Mouse (Mus musculus) left cerebral cortex, adult 8-10 months (tissue): ENCODE measurements around the gene Kctd18. TPM values are rescaled to one million over a fixed set of nuclear protein-coding genes. Genes with fewer than 3 reads are reported as not detected.

Experiments
- DNase-seq, 2 experiments: peaks; one replicate each; pipeline ENCODE4 v3.0.0; 2022; ENCODE audit warnings: low spot score in 2 of 2
- total RNA-seq, 4 experiments: library from RNA; stranded (reverse); gene quantifications; 2 replicates each; pipeline ENCODE4 v1.2.4; 2022

The Kctd18 gene
- total RNA-seq, 4 experiments from 2014 or later: 17.6 to 20.3 (median 19.8) TPM

GRCm38 (mm10) chr1:57991277-57991676, 27.5 kb downstream of the Kctd18 start:
- DNase-seq: no peak

DNA sequence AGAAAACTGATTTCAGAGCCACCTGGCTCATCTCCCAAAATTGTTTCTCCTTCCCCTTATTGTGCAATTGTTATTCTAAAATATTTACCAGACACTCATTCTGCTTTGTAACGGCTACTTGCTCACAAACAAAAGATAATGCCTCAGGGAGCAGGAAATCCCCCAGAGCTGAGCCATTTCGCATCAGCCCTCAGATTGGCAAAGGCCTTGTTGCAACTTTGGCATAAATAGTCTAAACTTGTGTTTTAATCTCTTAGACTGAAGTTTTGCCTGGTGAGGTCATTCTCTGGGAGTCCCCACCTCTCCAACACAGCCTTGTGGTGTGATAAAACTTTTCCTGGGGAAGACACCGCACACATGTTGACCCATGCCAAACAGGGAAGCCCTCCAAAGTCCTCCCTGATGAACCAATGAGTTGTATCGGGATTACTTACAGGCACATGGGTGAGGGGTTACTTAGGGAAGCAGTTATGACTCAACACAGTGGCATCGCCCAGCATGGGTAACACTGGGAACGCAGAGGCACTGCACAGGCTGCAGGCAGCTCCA, 29.6 kb downstream of the Kctd18 start:
- DNase-seq: no peak

DNA sequence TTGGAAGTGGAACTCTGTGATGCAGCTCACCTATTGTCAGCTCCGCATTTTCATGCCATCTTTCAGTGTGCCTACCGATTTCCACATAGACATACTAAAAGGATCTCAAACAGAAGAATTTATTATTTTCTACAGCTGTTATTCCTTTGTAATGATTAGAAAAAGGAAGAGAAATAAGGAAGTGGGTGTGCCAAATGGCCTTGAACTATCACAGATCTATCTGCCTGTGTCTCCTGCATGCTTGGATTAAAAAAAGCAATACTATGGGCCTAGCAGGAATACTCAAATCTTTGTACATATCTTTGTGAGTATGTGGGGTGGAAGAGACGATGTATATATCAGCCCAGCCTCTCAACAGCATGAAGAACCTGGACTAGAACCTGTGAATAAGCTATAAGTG, 41.9 kb downstream of the Kctd18 start:
- no peak for DNase-seq

- DNase-seq: no peak
These were observed 47.2 kb downstream of the Kctd18 start for GRCm38 (mm10) chr1:57971588-57971987.

- DNase-seq: peak; percentile 92 to 95
These were observed 49.2 kb downstream of the Kctd18 start for GRCm38 (mm10) chr1:57969327-57970271.

DNA sequence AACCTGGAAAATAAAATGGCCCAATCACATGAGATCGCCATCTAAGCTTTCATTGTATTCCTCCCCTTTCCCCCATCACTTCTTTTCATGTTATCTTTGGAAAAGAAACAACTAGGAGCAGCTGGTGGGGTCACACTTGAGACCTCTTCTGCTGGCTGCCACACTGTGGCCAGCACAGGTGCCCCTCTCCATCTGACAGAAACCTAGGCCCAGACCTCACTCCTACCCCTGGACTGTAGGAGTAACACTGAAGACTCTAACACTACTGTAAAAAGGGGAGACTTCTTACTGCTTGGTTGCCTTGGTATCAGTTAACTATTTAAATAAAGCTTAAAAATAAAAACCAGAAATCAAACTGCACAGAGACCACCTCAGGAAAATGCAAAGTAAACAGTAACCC, 63.0 kb downstream of the Kctd18 start:
- DNase-seq: no peak

DNA sequence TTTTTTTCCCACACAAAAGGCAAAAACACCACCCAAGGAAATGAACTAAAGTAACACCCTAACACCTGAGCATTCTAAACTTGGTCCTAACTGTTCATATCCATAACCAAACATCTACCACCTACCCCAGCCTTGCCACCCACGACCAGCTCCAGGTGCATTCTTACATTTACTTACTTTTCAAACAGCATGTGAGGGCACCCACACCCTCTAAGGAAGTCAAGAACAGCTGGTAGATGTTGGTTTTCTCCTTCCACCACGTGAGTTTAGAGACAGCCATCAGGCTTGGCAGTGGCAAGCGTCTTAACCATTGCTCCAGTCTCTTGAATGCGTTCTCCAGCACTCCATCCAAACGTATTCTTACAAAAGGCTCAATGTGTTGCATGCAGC, 64.4 kb downstream of the Kctd18 start:
- no peak for DNase-seq

DNA sequence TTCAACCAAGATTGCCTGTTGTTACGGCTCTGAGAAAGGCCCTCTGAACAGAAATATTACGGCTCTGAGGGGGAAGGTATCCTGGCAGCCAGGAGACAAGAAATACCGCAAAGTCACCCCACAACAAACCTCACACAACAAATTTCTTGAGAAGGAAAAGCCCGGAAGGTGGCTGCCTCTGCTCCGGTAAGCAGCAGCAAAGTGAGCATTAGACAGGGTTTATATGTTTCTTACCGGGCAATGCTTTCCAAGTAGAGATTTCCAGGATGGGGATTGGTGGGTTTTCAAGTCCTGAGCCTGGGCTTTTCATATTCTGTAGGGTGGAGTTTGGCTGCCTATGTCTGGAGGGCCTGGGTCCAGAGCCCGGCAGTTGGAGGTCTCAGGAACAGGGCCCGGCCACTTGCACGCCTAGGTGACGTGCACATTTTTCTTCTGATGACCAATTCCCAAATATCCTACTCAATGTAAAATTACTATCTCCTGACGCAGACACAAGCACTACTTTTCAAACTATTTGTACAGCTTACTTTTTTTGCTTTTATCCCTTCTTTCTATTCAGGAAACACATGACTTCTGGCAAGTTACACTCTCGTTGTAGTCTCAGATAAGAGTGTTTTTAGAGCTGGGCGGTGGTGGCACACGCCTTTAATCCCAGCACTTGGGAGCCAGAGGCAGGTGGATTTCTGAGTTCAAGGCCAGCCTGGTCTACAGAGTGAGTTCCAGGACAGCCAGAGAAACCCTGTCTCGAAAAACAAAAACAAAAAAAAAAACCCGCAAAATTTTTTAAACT, 65.0 kb downstream of the Kctd18 start:
- DNase-seq: no peak

DNA sequence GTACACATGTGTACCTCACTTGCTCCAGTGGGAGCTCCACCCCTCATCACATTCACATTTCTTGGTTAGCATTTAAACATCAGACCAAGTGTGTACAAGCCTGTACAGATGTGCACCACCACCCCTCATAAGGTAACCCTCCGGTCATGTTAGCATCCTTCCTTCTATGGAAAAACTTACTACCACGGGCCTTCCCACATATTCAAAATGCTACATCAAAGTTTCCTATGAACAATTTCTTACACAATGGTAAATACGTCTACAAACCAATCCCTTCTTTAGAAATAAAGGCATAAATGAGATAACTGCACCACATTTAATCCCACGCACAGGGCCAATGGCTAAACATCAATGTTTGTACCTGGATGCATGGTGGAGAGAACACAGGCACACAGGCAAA, 66.2 kb downstream of the Kctd18 start:
- no peak for DNase-seq

- DNase-seq: no peak
These were observed 69.0 kb downstream of the Kctd18 start for GRCm38 (mm10) chr1:57949716-57950115.

DNA sequence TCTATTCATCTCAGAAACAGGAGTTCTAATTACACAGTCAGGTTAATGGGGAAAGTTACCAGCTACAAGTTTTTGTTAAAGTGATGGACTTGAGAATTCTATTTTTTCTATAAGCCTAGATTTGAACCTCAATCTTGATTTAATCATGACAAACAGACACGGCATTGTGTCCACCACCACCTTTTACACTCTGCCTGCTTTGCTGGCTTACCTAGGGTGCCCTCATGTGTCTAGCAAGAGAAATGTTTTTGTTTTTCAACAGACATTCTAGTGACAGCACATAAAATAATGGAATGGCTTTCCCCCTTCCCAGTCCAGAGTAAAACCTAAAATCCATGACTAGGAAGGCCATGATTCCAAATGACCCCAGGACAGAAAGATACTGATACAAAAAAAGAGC, 69.6 kb downstream of the Kctd18 start:
- DNase-seq: no peak

DNA sequence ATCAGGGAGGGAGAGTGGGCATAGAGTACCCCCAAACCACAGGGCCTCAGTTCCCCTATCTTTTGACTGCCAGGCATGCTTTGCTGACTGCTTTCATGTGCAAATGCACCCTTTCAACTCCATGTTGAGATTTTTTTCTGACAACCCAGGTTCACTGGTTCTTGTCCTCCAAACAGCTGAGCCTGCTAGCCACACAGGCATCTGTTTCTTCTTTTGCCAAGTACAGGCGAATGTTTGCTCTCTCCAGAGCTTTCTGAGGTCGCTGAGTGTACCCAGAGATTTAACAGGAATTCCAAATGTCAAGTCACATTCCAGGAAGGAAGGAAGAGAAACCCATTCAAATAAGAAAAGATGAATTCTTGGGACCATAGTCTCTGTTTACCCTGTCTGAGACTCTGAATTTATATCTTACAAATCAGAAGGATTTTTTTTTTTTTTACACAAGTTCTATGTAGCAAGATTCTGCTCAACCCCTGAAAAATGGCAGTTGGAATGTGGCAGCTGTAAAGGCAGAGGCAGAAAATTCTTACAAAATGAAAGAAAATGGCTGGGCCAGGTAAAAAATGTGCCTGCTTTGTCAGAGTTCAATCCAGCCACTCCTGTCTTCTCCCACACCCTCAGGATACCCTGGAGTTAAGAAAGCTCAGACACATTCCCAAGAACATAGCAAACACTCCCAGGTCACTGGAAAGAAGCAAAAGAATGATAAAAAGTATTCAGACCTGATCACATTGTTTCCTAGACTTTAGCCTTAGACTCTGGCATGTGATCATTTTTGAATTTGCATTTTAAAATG, 71.0 kb downstream of the Kctd18 start:
- no peak for DNase-seq

DNA sequence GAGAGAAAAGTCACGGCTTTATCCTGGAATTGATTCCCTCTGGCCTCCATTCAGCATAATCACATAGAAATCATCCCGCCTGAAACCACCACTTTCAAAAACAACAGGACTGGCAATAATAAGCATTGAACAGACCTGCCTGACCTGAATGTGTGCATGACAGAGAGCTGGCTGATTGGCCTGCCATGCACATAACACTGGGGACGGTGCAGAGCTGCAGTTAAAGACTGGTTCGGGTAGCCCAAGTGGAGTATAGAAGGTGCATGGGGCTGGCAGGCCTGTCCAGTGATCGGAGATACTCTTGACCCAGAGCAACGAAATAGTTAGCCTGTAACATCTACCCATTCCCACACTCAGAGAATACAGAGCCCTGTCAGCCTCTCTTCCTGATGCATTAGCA, 76.5 kb downstream of the Kctd18 start:
- DNase-seq: no peak

DNA sequence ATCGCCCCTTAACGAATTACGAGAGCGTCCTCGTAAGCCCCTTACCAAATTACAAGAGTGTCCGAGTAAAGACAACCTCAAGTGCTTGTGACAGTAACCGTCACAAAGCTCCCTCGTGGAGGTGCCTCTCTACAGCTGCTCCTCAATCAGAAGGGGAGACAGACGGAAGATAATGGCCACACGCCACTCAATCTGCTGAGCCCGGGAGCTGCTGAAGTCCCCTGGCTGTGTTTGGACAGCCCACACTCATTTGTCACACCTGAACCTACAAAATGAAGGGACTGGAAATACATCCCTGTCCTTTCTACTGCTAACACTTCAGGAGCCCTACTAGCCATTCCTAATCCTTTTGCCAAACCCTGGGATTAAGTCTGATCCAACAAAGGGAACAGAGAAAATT, 77.0 kb downstream of the Kctd18 start:
- DNase-seq: no peak

- DNase-seq: no peak
These were observed 77.7 kb downstream of the Kctd18 start for GRCm38 (mm10) chr1:57941095-57941494.

DNA sequence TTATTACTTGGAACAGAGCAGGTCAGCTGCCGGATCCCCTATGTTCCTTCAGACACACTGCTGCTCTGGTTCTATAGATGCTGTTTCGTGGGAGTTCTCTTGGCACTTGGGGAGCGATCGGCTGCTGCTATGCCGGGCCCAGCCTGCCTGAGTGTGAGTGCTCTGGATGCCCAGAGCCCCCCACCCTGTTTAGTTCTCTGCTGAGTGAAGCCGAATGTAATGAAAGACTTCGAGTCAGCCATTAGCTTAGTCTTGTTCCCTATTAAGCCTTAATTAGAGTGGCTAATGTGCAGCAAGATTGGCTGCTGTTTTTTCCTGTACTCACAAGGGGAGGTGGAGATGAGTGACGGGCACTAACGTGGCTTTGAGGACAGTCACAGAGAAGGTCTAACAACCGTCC, 78.1 kb downstream of the Kctd18 start:
- DNase-seq: no peak

GRCm38 (mm10) chr1:57934287-57934686, 84.5 kb downstream of the Kctd18 start:
- no peak for DNase-seq

DNA sequence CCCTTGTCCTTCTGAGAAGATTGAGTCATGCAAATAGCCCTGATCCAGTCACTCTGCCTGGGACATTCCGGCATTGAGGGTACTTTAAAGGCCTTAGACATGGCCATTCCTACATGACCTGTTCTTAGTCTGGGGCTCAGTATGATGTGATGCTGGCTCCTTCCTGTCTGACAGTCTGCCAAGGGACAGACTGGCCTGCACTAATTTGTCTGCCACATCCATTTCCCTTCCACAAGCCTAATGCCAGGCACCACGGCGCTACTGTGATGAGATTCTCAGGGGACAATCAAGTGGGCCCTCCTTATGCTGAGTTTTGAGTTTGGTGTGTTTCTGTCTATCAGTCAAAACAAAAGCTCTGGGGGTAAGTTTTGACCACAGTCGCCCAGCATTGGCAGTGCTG, 100.2 kb downstream of the Kctd18 start:
- DNase-seq: no peak

DNA sequence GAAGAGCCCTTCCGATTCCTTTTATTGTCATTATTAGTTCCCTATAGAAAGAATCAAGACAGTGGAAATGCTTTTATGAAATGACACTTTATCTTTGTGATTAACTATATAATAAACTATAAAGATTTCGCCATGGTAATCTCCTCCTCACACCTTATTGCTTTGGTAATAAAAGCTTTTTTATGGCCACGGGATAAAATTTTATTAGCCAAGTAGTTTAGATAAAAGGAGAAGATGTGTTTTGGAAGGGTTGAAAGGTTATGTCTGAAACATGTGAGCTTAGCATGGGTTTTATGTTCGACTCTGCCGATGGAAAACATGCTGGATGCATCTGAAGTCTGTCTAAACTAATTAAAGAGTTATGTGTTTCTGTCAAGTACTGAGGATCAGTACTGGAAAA, 101.4 kb downstream of the Kctd18 start:
- DNase-seq: no peak

DNA sequence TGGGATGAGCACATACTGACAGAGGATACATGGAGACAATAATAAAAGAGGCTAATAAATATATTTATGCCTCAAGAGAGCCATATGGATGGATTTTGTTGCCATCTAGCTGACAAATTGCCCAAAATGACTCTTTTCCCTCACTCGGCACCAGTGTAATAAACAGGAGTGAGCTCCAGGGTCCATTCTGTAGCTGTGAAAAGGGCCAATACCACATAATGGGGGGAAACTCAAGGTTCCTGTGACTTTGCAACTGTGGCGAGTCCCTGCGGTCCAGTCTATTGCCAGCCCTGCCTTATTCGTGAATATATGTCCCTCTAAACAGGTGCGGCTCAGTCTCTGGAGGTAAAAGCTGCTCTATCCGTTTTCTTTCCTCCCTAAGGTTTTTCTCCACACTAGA, 107.2 kb downstream of the Kctd18 start:
- DNase-seq: no peak

GRCm38 (mm10) chr1:57906312-57906711, 112.4 kb downstream of the Kctd18 start:
- no peak for DNase-seq
